Mouse (Mus musculus): ENCODE data around the gene Vangl2. TPM values are rescaled to one million over a fixed set of nuclear protein-coding genes. Genes with fewer than 3 reads are reported as not detected.
A peak's percentile ranks its signal among the peaks of the same experiment; 100 is the strongest.

Vangl2 gene
- polyA plus RNA-seq, 1 experiment from 2014 or later: 14.4 TPM

DNA sequence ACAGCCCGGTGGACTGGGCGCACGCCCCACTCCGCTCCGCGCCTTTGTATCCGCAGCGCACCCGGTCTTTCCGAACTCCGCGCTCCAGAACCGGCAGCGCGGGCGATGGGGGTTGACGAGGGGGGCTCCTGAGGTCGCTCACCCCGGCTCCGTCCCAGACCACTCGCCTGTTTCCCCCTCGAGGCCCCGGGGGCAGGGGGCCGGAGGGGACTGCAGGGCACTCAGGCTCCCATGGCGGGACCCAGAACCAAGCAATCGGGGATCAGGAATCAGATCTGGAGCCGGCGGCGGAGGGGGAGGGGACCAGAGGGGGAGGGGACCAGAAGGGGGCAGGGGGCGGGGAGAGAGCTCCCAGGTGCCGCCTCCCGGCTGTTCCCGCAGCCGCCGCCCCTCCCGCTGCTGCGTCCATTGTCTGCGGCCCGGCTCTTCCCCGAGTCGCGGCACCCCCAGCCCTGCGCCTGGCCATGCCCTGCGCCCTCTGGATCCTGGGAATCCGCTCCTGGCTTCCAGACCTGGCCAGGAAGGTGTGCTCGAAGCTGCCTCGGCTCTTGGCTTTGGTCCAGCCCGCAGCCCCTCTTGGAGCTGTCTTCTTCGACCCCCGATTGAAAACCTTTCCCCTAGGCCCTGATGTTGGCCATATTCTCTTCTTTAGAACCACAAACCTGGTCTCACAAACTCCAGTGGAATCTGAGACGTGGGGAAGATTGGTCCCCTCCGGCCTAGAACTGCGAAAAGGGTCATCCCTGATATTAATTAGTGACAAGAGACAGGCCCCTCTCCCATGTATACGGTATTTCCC is 1.0 kb downstream of the Vangl2 start:
- peak overlapping the region; percentile 89 for H3K4me2 ChIP-seq
- under 1% methylated on average over 50 of the region's 54 CpGs for WGBS
- peak; percentile 90 for ATAC-seq (ENCODE audit: insufficient number of reproducible peaks, low FRiP score)
- H3K9ac ChIP-seq: peak overlapping the region; percentile 96
- peak overlapping the region; percentile 79 for H3K27ac ChIP-seq (ENCODE audit: poor library complexity, severe bottlenecking)
- H3K4me1 ChIP-seq (replicated peaks): peaks cover 35% of the 10 kb centered on the region
- peaks cover 3% of the 10 kb centered on the region; the same call in 1 of the 2 replicates for H3K36me3 ChIP-seq
- H3K27me3 ChIP-seq (replicated peaks): no peaks in the 10 kb centered on the region
- H3K9me3 ChIP-seq (replicated peaks): no peaks in the 10 kb centered on the region
- peak overlapping the region; percentile 95 for H3K4me3 ChIP-seq

DNA sequence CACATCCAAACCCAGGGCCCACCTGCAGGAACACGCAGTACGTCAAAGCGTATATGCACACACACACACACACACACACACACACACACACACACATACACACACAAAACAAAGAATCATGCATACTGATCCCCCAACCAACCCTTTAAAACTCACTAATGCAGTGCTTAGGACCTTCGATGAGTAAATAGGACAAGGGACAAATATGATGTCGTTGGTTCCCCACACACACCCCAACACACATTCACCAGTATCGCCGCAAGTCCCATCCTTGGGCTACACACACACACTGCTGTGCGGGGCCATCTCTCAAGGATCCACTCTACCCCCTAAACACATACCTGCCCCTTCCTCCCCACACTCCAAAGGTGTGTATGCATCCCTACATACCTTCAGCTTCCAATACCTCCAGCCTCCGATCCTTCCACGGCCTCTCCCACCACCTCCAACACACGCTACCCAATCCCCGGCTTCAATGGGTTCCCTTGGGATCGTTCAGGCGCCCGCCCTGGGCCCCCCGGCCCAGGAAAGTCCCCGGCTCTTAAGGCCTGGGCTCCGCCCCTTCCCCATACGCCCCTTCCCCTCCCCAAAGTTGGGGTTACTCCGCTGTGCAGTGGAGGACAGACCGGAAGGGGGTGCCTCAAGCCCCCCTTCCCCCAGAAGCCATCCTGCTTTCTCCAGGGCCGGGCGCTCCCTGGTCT is 1.9 kb downstream of the Vangl2 start:
- Histone ChIP-seq H3K9ac (peak overlapping the region; percentile 96), H3K27me3 (replicated peaks) (no peaks in the 10 kb centered on the region), H3K4me3 (peak overlapping the region; percentile 95), H3K36me3 (peaks cover 6% of the 10 kb centered on the region; the same call in 1 of the 2 replicates), H3K4me1 (replicated peaks) (peaks cover 35% of the 10 kb centered on the region), H3K9me3 (replicated peaks) (no peaks in the 10 kb centered on the region), H3K4me2 (peak overlapping the region; percentile 89), H3K27ac (ENCODE audit: poor library complexity, severe bottlenecking) (peak overlapping the region; percentile 79)
- ATAC-seq (ENCODE audit: insufficient number of reproducible peaks, low FRiP score): peak; percentile 66
- 5% methylated on average over 23 of the region's 23 CpGs for WGBS

DNA sequence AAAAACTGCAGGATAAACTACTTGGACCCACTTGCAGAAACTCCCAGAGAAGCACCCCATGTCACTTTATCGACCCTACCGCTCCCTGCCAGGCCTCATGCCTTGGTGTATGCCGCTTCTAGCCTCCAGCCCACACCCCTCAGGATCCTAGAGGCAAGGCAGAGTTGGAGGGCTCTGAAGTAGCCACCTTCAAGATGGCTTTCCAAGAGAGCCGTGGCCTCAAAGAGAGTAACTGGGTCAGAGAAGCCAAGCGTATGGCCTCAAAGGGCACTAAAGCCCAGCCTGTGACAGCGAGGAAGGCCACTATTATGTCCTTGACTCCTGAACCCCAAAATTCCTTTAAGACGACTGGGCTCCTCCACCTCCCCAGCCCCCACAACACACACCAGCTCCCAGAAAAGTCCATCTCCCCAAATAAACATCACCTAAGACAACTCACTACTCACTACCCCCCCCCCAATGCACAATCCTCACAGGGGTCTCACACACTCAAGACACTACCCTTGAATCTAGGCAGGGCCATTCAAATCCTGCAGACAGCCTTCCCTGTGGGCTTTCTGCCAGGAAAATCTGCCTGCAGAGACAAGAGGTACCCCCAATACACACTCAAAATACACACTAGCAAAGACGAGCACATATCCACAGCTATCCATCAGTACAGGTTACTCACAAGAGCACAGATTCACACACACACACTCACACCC is 2.9 kb downstream of the Vangl2 start:
- Histone ChIP-seq H3K36me3 (peaks cover 6% of the 10 kb centered on the region; the same call in 1 of the 2 replicates), H3K4me1 (replicated peaks) (peaks cover 35% of the 10 kb centered on the region), H3K9me3 (replicated peaks) (no peaks in the 10 kb centered on the region), H3K4me2 (peak overlapping the region; percentile 89), H3K27me3 (replicated peaks) (no peaks in the 10 kb centered on the region), H3K27ac (ENCODE audit: poor library complexity, severe bottlenecking) (no peak overlapping the region), H3K4me3 (peak overlapping the region; percentile 95), H3K9ac (peak overlapping the region; percentile 96; the same call in 1 of the 2 replicates)
- WGBS: 62% methylated on average over 8 of the region's 8 CpGs
- ATAC-seq (ENCODE audit: insufficient number of reproducible peaks, low FRiP score): no peak

DNA sequence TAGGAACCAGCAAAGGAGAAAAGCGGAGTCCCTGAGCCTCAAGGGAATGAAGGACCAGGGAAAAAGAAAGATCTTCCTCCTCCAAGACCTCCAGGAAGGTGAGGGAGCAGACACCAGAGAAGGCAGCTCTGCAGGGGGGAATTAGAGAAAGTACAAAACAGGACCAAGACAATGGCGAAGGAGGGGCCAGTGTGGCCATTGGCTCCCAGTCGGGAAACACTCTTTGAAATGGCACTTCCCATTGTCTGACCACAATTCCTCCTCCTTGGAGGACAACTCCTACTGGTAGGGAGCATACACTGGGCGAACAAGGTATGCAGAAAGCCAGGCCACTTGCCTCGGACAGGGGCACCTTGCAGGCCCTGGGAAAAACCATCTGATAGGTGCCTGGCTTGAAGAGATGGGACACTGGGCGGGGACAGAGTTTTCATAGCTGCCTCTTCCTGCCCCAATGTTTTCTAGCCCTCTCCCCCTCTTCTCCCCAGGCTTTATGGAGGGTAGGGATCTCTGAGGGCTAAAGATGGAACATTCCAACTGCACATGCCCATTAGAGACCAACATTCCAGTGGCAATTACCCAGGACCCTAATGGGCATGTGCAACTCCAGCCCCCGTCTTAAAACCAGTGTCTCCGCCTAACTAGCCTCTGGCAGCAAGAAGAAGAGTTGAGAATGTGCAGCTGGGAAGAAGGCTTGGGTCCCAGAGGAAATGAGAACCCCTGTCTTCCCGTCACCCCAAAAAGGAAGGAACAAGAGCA is 3.9 kb downstream of the Vangl2 start:
- Histone ChIP-seq H3K9ac (no peak overlapping the region), H3K9me3 (replicated peaks) (no peaks in the 10 kb centered on the region), H3K4me1 (replicated peaks) (peaks cover 42% of the 10 kb centered on the region), H3K27ac (ENCODE audit: poor library complexity, severe bottlenecking) (no peak overlapping the region), H3K36me3 (peaks cover 6% of the 10 kb centered on the region; the same call in 1 of the 2 replicates), H3K4me3 (no peak overlapping the region), H3K27me3 (replicated peaks) (no peaks in the 10 kb centered on the region), H3K4me2 (0 out of 2 replicates have a peak overlapping the region, but pooled peaks have one; percentile 15)
- WGBS: 58% methylated on average over 9 of the region's 9 CpGs
- ATAC-seq (ENCODE audit: insufficient number of reproducible peaks, low FRiP score): no peak

DNA sequence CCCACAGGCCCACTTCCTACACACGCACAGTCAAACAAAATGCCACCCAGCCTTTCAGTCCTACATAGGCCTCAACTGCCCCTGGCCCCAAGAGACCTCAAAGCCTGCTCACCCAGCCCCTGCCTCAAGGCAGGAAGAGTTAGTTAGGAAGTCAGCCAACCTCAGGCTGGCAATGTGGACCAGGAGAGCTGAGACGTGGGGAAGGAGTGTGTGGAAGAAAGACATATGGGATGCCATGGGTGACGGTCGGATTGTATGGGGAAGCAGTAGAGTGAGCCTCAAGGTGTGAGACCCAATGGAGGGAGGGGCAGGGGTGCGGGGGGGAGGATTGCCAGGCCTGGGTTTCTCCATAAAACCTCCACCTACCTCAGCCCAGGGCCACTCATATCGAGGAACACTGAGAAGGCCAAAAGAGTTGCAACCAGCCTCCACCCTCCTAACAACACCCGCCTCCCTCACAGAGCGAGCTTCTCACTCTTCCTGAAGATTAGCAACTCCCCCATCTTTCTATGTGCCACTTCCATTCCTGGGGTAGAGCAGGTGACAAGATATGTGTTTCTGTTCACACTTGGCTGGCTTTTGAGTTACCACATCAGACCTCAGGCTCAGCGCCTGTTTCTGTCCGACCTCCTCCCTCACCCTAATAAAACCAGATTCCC is 8.3 kb downstream of the Vangl2 start:
- H3K27me3 ChIP-seq (replicated peaks): no peaks in the 10 kb centered on the region
- no peak overlapping the region for H3K4me3 ChIP-seq
- peaks cover 6% of the 10 kb centered on the region; the same call in 1 of the 2 replicates for H3K36me3 ChIP-seq
- H3K9me3 ChIP-seq (replicated peaks): no peaks in the 10 kb centered on the region
- no peak overlapping the region for H3K4me2 ChIP-seq
- no peak for ATAC-seq (ENCODE audit: insufficient number of reproducible peaks, low FRiP score)
- H3K9ac ChIP-seq: no peak overlapping the region
- H3K27ac ChIP-seq (ENCODE audit: poor library complexity, severe bottlenecking): no peak overlapping the region
- H3K4me1 ChIP-seq (replicated peaks): peaks cover 50% of the 10 kb centered on the region
- 78% methylated on average over 10 of the region's 10 CpGs for WGBS

DNA sequence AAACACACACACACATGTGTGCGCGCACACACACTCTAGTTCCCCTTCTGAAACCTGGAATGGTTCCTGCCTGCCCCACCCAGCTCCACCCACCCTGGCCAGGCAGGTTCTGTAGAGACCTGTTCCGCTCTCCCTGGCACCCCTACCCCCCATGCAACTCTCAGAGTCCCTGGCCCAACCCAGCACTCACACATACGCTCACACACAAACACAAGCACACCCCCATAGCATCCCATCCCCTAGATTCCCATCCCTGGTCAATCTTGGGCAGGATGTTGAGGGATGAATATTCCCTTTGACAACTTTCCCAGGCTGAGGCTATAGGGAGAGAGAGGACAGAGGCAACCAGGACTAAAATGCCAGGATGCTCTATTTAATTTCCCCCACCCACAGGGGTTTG is 8.9 kb downstream of the Vangl2 start:
- 94% methylated on average over 4 of the region's 4 CpGs for WGBS
- H3K27me3 ChIP-seq (replicated peaks): no peaks in the 10 kb centered on the region
- H3K4me3 ChIP-seq: no peak overlapping the region
- no peaks in the 10 kb centered on the region for H3K9me3 ChIP-seq (replicated peaks)
- no peak overlapping the region for H3K9ac ChIP-seq
- no peak for ATAC-seq (ENCODE audit: insufficient number of reproducible peaks, low FRiP score)
- H3K4me1 ChIP-seq (replicated peaks): peaks cover 43% of the 10 kb centered on the region
- H3K36me3 ChIP-seq: peaks cover 6% of the 10 kb centered on the region; the same call in 1 of the 2 replicates
- H3K4me2 ChIP-seq: no peak overlapping the region
- H3K27ac ChIP-seq (ENCODE audit: poor library complexity, severe bottlenecking): no peak overlapping the region

DNA sequence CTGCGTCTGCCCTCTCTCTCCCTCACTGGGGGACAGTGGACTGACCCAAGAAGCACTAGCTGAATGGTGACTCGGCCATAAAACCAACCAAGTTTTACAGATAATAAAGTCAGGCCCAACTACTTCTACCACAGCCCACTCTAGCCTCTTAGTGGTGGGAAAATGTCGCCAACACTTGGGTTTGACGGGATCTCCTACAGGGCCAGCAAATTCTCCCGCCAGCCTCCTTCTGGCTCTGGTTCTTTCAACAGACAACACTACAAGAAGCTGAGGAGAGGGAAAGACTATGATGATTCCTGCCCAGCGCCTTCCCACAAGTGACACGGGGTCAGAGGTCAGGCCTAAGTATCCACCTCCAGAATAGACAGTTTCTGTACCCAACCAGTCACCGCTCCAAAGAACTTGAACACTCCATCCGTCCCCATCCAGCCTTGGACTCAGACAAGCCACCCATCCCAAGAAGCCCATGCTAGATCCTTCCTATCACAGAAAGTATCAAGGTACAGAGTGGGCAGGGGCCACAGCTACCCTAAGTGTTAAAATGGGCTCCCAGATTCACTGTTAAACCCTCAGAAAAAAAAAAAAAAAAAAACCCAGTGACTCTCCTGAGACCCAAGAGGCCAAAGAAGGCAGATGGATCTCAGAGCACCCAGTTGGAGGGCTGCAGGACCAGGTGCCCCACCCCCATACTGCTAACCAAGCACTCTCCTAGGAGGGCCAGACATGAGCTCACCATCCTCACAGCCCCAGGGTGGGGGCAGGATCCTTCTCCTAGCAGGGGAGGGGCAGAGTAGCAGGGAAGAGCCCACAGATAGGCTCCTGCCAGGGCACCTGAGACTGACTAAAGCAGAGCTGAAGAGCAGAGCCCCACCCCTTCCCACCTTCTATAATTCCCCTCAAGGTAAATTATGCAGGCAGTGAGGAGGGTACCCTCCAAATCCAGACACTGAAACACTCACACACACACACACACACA is 9.6 kb downstream of the Vangl2 start:
- no peak for ATAC-seq (ENCODE audit: insufficient number of reproducible peaks, low FRiP score)
- H3K9ac ChIP-seq: no peak overlapping the region
- no peak overlapping the region for H3K27ac ChIP-seq (ENCODE audit: poor library complexity, severe bottlenecking)
- 85% methylated on average over 9 of the region's 9 CpGs for WGBS
- no peak overlapping the region for H3K4me3 ChIP-seq
- no peak overlapping the region for H3K4me2 ChIP-seq
- H3K27me3 ChIP-seq (replicated peaks): no peaks in the 10 kb centered on the region
- no peaks in the 10 kb centered on the region for H3K9me3 ChIP-seq (replicated peaks)
- H3K4me1 ChIP-seq (replicated peaks): peaks cover 39% of the 10 kb centered on the region
- peaks cover 6% of the 10 kb centered on the region; the same call in 1 of the 2 replicates for H3K36me3 ChIP-seq

DNA sequence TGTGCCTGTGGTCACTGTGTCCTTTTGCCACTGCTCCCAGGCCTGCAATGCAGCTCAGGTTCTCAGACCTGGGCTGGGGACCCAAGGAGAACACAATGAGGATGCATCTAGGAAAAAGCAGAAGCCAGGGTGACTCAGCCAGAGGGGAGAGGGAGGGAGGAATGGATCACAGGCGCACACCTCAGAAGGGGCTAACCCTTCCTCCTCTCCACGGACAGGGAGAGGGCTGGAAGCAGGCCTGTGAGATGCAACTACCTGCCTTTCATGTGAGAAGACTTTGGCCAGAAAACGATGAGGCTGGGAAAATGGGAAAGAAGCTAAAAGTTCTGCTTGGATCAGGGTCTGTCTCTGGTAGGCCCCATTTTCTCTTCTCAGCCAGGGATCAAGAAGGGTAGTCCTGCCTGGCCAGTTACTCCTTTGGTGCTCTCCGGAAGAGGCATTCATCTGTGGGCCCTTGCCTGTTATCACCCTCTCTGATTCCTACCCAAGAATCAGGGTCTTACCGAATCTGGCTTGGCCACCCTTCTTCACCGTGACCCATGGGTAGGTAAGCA is 10.7 kb downstream of the Vangl2 start:
- Histone ChIP-seq H3K27ac (ENCODE audit: poor library complexity, severe bottlenecking) (no peak overlapping the region), H3K27me3 (replicated peaks) (no peaks in the 10 kb centered on the region), H3K4me2 (no peak overlapping the region), H3K9ac (no peak overlapping the region), H3K4me3 (no peak overlapping the region), H3K36me3 (peaks cover 11% of the 10 kb centered on the region; the same call in 1 of the 2 replicates), H3K9me3 (replicated peaks) (no peaks in the 10 kb centered on the region), H3K4me1 (replicated peaks) (peaks cover 39% of the 10 kb centered on the region)
- WGBS: 69% methylated on average over 6 of the region's 6 CpGs
- ATAC-seq (ENCODE audit: insufficient number of reproducible peaks, low FRiP score): no peak
